Mouse (Mus musculus) bone marrow, adult 2 months (tissue): ENCODE measurements around the gene Mta2.

ENCODE experiments used
- CTCF ChIP-seq: fragments of 200-500 bp; IDR thresholded peaks from 2 replicates; pipeline ENCODE4 v1.5.1; 2011; ENCODE audit warnings: low read length, control low read depth; ENCODE audit not compliant: control insufficient read depth, insufficient read depth
- POLR2A ChIP-seq: fragments of 200-500 bp; IDR thresholded peaks from 2 replicates; pipeline ENCODE4 v1.6.1; 2011; ENCODE audit warnings: low read depth, mild to moderate bottlenecking, control low read depth, low read length, borderline replicate concordance; ENCODE audit not compliant: control insufficient read depth

DNA sequence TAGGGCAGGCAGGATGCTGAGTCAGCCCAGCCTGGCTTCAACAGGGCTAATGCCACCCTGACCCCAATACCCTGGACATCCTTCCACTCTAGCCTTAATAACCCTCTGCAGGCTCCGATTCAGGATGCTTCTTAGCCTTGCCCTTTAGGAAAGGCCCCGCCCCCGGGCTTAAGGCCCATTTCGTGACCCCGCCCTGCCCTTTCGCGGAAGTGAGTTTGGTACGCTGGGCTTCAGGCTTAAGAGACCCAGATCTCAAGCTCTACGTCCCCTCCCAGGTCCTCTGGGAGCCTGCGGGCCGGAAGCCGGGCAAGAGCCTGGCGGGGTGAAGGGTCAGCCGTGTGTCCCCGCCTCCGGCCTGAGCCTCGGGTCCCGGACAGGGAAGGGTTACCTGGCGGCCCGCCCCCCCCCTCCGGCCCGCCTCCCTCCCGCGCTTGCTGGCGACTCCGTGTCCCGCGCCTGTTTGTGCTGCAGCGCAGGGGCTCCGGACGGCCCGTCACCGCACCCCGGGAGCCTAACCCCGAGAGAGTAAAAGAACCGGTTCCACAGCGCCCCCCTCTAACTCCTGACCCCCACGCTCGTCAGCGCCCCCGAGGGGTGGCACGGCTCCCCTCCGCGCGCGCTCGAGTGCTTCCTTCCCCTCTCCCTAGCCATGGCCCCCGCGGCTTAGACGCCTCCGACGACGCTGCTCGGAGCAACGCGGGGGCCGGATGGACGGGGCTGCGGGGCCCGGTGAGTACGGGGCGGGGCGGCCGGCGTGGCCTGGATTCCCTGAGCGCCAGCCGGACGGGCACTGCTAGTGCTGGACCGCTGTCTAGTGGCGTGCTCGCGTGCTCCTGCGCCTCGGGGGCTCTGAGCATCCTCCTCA is 12.2 kb upstream of the Mta2 start, which contains the start of the genes Rom1 and Eml3:
- peak; percentile 42; the same call in 1 of the 2 replicates for TF ChIP-seq CTCF
- TF ChIP-seq POLR2A, result no peak; the same call in 1 of the 2 replicates
